Mouse (Mus musculus): ENCODE data around the gene Ifna7.

GRCm38 (mm10) chr4:88819659-88820058 is 3.6 kb downstream of the Ifna7 start, which contains the start of gene Ifna11:
- TF ChIP-seq CTCF (IDR thresholded peaks at IDR 0.05; ENCODE audit: low read depth, low read length) = no peak
- no peak for TF ChIP-seq POLR2A (IDR thresholded peaks at IDR 0.05; ENCODE audit: borderline replicate concordance, low read depth, low read length)

All from bone marrow macrophage, adult 2 months (primary cell).